Mouse (Mus musculus) liver, postnatal 0 days (tissue): ENCODE measurements at regions not wholly inside any gene's neighbourhood (a gene's known extent, or its start where the extent isn't known, plus 50 kb on each side); places are given as distances from the start of the nearest gene placed in this dataset.

Experiments
- CTCF ChIP-seq: sonication (generic); IDR thresholded peaks from 2 replicates; pipeline ENCODE4 v1.5.1; 2016; ENCODE audit warnings: antibody characterized with exemption, low read depth
- EP300 ChIP-seq: IDR thresholded peaks from 2 replicates; pipeline ENCODE4 v1.6.1; 2016; ENCODE audit warnings: antibody characterized with exemption, low read depth, mild to moderate bottlenecking

DNA sequence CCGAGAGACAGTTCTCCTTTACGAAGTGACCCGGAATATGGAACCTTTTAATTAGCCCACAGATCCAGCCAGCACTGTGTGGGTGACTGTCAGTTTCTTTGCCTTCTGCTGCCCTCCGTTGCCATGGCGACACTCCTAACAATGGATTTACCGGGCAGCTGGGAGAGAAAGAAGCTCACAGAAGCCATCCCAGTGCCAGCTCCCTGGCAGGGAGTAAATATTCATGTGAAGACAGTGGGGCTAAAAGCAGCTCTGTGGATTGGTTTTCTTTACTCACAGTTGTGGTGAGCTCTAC lies 131.3 kb downstream of the Med10 start:
- TF ChIP-seq CTCF (no peak), EP300 (no peak)
